Mouse (Mus musculus) lung, adult 2 months (tissue): Measurements from ENCODE around the gene Pde6c. TPM values are rescaled to one million over a fixed set of nuclear protein-coding genes. Genes with fewer than 3 reads are reported as not detected.

Experiments used
- DNase-seq: peaks from one replicate; pipeline ENCODE4 v3.0.0; 2022
- H3K4me1 ChIP-seq: fragments of 200-500 bp; 2 replicates; pipeline ENCODE4 v1.6.1; 2011; ENCODE audit warnings: low read length; ENCODE audit not compliant: control insufficient read depth, insufficient read depth
- H3K4me3 ChIP-seq: fragments of 200-500 bp; replicated peaks from 2 replicates; pipeline ENCODE3; 2011; ENCODE audit warnings: low read depth, mild to moderate bottlenecking, control low read depth, low read length; ENCODE audit errors: extremely low read depth
- CTCF ChIP-seq: fragments of 200-500 bp; IDR thresholded peaks from 2 replicates; pipeline ENCODE4 v1.5.1; 2011; ENCODE audit warnings: mild to moderate bottlenecking, low read length, control low read depth; ENCODE audit not compliant: insufficient read depth
- POLR2A ChIP-seq: fragments of 200-500 bp; IDR thresholded peaks from 2 replicates; pipeline ENCODE4 v1.6.1; 2011; ENCODE audit warnings: low read depth, mild to moderate bottlenecking, control low read depth, low read length, borderline replicate concordance; ENCODE audit errors: extremely low read depth
- WGBS: fragments of 180-500 bp; shearing (Covaris S2); methylation state at CpG from one replicate; pipeline ENCODE4 v1.1.7; 2018; 5-methylcytosine and 5-hydroxymethylcytosine counted together
- polyA plus RNA-seq: library from polyadenylated mRNA; depleted of rRNA; stranded (reverse); fragments of >200 nt; gene quantifications from 2 replicates; pipeline ENCODE4 v1.2.3, GENCODE M21; 2012

Gene Pde6c
- polyA plus RNA-seq, 1 experiment = not detected

GRCm38 (mm10) chr19:38133986-38134385 is 1.4 kb downstream of the Pde6c start:
- no peak overlapping the region for H3K4me3 ChIP-seq
- WGBS = 38% methylated on average over 11 of the region's 11 CpGs
- no peak for TF ChIP-seq POLR2A
- TF ChIP-seq CTCF = no peak
- DNase-seq = no peak
- no peaks in the 10 kb centered on the region for H3K4me1 ChIP-seq

- no peak for TF ChIP-seq CTCF
- Histone ChIP-seq H3K4me1 (no peaks in the 10 kb centered on the region), H3K4me3 (no peak overlapping the region)
- DNase-seq = no peak
- 74% methylated on average over 6 of the region's 6 CpGs for WGBS
These were observed 2.2 kb downstream of the Pde6c start for GRCm38 (mm10) chr19:38134806-38135205.

DNA sequence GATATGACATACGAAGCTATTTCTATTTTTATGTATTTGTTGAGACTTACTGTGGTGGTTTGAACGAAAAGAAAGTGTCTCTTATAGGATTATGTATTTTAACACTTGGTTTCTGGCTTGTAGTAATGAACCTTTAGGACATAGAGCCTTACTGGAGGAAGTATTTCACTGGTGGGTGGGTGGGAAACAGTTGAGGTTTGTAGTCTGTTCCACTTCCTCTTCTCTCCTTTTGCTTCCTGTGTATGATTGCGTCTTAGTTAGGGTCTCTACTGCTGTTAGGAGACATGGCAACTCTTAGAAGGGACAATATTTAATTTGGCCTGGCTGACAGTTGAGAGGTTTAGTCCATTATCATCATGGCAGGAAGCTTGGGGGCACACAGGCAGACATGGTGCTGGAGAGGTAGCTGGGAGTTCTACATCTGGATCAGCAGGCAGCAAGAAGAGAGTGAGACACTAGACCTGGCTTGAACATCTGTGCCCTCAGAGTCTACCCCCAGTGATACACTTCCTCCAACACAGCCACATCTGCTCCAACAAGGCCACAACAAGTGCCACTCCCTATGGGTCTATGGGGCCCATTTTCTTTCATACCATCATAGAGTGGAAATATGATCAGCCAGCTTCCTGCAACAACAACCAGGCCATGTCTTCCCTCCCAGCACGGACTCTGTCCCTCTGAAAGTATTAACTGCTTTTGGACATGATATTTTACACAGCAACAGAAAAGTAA is 11.1 kb downstream of the Pde6c start:
- H3K4me1 ChIP-seq = no peaks in the 10 kb centered on the region
- H3K4me3 ChIP-seq = no peak overlapping the region
- 46% methylated on average over 4 of the region's 4 CpGs for WGBS
- no peak for DNase-seq
- TF ChIP-seq CTCF = no peak
- no peak for TF ChIP-seq POLR2A

GRCm38 (mm10) chr19:38156243-38156642 is 23.7 kb downstream of the Pde6c start:
- no peak for TF ChIP-seq CTCF
- no peak for TF ChIP-seq POLR2A
- WGBS = 100% methylated on average over 1 of the region's 1 CpGs
- H3K4me3 ChIP-seq = no peak overlapping the region
- no peaks in the 10 kb centered on the region for H3K4me1 ChIP-seq
- DNase-seq = no peak

DNA sequence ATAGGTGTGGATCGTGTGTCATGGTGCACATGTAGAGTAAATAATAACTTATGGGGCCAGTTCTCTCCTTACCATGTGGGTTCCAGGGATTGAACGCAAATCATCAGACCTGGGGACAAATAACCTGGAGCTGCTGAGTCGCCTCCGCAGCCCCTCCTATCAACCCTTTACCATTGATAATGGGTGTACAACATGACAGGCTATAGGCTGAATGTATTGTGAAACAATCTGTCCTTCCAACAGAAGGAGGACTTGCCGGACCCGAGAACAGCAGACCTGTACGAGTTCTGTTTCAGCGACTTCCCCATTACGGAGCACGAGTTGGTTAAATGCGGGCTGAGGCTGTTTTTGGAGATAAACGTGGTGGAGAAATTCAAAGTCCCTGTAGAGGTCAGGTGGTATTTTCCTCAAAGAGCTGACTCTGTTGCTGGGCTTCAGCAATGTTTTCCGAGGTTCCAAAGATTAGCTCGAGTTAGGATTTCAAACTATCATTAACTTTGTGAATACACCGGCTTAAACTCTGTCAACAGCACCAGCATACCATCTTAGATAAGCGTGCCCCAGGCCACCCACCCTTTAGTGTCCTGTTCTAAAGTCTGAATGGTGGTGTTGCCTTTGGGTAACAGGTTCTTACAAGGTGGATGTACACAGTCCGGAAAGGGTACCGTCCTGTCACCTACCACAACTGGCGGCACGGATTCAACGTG is 29.2 kb downstream of the Pde6c start:
- WGBS = 77% methylated on average over 21 of the region's 21 CpGs
- no peak overlapping the region for H3K4me3 ChIP-seq
- TF ChIP-seq CTCF (no peak), POLR2A (no peak)

DNA sequence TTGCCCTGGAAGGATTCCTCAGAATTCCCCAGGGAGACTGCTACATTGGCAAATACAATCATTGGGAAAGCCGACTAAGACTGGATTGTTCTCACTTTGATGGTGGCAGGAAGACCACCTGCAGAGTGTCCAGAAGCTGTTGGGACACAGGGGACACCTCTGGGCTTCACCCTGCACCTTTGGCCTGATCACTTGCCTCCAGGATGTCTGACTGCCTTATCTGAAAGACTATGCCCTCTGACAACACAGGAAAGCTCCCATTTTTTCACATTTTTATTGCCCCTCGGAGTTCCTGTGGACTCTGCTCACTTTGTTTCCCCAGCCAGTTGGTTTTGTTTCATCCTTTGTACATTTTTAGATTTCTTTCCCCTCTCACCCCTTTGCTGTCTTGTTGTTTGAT is 32.1 kb downstream of the Pde6c start:
- WGBS = 34% methylated on average over 2 of the region's 2 CpGs
- H3K4me3 ChIP-seq = no peak overlapping the region
- TF ChIP-seq CTCF (no peak), POLR2A (no peak)
- H3K4me1 ChIP-seq = no peaks in the 10 kb centered on the region
- DNase-seq = no peak

More for the DNA sequence above, 29.2 kb downstream of the Pde6c start:
- no peaks in the 10 kb centered on the region for H3K4me1 ChIP-seq
- DNase-seq = no peak

- no peak overlapping the region for H3K4me3 ChIP-seq
- no peak for TF ChIP-seq CTCF
- TF ChIP-seq POLR2A = no peak
- H3K4me1 ChIP-seq = no peaks in the 10 kb centered on the region
- WGBS = 79% methylated on average over 9 of the region's 9 CpGs
- no peak for DNase-seq
These were observed 47.1 kb downstream of the Pde6c start for GRCm38 (mm10) chr19:38179675-38180074.

- Histone ChIP-seq H3K4me1 (no peaks in the 10 kb centered on the region), H3K4me3 (no peak overlapping the region)
- TF ChIP-seq CTCF (no peak), POLR2A (no peak)
- no peak for DNase-seq
- WGBS = 78% methylated on average over 5 of the region's 5 CpGs
These were observed 54.2 kb downstream of the Pde6c start for GRCm38 (mm10) chr19:38186631-38187344.

DNA sequence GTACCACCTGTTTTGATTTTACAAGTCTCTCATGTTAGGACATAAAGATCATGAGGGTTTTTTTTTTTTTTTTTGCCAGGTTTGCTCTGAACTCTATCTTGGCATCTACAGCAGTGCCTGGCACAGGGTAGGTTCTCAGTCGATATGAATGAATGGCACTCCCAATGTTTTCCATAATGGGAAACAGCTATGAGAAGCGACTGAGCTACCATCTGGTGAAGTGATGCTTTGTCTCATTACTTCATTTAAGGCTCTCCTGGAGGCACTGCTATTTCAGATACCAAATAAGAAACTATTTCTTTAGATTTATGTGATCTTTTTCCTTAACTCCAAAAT is 54.7 kb downstream of the Pde6c start:
- Histone ChIP-seq H3K4me3 (no peak overlapping the region), H3K4me1 (no peaks in the 10 kb centered on the region)
- DNase-seq = no peak
- 82% methylated on average over 2 of the region's 2 CpGs for WGBS
- TF ChIP-seq POLR2A (no peak), CTCF (no peak)

DNA sequence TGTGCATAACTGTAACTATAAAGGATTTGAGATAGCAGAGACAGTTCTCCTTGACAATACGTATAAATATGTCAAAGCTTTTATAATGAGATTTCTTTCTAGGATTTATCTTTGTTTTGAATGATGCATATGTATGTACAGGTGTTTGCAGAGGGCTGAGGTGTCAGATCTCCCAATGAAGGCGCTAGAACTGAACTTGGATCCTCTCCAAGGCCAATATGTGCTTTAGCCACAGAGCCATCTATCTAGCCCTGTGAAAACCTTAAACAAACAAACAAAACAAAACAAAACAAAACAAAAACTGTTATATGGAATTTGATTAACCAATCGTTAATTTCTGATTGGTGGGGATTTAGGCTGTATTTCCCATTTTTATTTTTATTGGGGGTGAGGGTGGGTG is 58.0 kb downstream of the Pde6c start:
- no peak for DNase-seq
- WGBS = 85% methylated on average over 3 of the region's 3 CpGs
- no peaks in the 10 kb centered on the region for H3K4me1 ChIP-seq
- H3K4me3 ChIP-seq = no peak overlapping the region
- TF ChIP-seq POLR2A = no peak
- no peak for TF ChIP-seq CTCF

DNA sequence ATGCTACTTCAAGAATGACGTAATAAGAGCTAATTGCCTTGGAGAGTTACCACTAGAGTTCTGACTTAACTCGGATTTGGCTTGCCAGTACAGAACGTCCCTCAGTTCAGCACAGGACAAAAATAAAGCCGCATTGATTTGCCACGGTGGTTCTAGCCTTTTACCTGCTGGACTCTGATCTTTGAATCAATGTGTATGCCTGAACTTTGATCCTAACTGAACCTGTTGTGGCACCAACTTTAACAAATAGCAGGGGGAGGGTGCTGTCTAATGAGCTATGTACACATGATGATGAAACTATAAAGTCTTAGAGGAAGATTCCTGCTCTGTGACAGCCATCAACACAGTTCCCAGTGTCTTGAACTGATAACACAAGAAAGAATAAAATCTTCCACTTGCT is 58.9 kb downstream of the Pde6c start:
- no peak for DNase-seq
- TF ChIP-seq POLR2A (no peak), CTCF (no peak)
- H3K4me1 ChIP-seq = no peaks in the 10 kb centered on the region
- 83% methylated on average over 5 of the region's 5 CpGs for WGBS
- no peak overlapping the region for H3K4me3 ChIP-seq
